Mouse (Mus musculus) fat pad, adult 2 months (tissue): ENCODE measurements around the gene Srgap1.

Experiments used
- DNase-seq: peaks from one replicate; pipeline ENCODE4 v3.0.0-alpha.2; 2011; ENCODE audit warnings: low read depth, low spot score; ENCODE audit errors: extremely low read depth

The Srgap1 gene

GRCm38 (mm10) chr10:121886805-121887204 lies 160.3 kb downstream of the Srgap1 start:
- no peak for DNase-seq

DNA sequence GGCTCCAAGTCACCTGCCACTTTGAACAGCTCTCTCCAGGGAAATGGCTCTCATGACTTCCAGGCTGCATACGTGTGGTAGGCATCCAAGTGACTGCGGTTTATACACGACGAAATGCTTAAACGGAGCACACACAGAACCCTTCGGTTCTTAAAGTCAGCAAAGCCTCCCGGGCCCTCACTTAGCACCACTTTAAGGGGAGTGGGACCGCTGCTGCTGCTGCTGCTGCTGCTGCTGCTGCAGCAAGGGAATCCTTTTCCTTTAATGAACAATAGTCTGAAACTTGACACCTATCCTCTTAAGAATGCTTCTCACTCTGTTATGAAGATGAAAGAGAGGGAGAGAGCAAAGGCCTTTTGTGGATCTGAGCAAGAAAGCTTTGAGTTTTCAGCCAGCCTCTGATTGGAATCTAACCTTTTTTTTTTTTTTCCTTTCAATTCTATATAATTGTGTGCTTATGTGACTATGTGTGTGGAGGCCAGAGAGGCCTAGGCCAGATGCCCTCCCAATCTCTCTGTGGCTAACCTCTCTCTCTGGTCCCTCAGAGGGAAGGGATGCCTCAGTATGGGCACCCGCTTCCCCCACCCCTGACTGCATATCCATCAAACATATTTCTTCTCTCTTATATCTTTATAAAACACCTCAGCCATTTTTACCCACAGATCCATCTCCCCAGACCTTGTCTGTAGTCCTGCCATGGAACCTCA lies 161.4 kb downstream of the Srgap1 start:
- DNase-seq, result no peak

DNA sequence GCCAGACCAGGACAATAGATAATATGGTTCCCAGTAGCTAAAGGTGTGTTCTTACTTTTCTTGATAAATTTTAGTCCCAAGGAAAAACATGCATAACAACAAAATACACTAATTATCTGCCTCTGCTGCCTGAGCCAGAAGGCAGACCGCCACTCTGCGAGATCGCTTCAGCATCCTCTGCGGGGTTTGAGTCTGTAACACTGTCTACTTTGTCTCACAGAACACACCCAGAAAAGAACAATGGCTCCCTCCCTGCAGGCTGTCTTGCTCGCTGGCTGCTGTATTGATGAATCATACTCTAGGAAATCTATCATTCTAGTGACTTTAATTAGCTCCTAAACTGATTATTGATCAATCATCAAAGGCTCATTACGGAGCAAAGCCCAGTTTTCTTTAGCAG lies 164.7 kb downstream of the Srgap1 start:
- DNase-seq, result no peak

GRCm38 (mm10) chr10:121878855-121879254 lies 168.3 kb downstream of the Srgap1 start:
- no peak for DNase-seq

DNA sequence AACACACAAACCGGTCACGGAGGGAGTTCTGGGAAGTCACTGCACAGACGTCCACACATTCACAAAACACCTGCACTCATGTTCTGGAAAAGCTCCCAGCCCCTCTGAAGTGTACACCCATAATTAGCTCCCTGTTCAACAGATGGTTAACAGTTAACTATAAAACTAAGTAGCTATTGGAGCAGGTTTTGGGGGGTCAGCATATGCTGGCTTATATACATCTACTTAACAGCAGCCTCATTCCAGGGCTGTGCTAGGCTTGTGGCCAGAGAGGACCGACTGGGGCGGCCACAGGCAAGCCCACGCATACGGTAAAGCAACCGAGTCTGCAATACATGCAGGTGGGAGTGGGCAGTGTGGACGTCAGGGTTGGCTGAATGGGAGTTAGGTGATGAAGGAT lies 169.2 kb downstream of the Srgap1 start:
- no peak for DNase-seq

DNA sequence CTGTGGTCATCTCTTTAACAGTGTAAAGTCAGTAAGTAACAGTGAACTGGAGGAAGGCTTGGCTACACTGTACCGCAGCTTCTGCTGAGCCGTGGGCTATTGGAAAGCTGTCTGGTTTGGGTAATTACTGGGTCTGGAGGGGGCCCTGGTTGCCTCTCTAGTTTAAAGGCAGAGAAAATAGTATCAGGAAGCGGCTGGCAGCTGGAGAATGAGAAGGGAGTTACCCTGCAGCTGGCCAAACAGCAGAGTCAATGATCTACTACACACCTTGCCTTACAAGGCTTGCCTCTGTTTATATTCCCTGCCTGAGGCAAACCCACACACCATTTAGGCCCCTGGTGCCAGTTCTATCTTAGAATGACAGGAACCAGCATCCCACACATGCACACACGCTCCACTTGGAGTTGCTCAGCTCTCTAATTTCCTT lies 174.0 kb downstream of the Srgap1 start:
- DNase-seq, result no peak

- DNase-seq, result no peak
These were observed 177.2 kb downstream of the Srgap1 start for GRCm38 (mm10) chr10:121869941-121870340.

DNA sequence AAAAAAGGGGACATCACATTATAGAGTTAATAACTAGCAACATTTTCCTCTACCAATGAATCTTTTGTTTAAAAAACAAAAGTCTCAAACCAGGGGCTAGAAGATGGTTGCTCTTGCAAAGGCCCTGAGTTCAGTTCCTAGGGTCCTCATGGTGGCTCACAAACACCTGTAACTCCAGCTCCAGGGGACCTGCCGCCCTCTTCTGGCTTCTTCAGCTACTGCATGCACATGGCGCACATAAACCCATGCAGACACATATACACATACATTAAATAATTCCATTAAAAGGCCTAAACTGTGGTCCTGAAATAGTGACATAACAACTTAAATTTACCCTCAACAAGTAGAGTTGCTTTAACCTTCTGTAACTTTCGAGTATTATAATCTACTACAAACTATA lies 178.9 kb downstream of the Srgap1 start:
- no peak for DNase-seq

DNA sequence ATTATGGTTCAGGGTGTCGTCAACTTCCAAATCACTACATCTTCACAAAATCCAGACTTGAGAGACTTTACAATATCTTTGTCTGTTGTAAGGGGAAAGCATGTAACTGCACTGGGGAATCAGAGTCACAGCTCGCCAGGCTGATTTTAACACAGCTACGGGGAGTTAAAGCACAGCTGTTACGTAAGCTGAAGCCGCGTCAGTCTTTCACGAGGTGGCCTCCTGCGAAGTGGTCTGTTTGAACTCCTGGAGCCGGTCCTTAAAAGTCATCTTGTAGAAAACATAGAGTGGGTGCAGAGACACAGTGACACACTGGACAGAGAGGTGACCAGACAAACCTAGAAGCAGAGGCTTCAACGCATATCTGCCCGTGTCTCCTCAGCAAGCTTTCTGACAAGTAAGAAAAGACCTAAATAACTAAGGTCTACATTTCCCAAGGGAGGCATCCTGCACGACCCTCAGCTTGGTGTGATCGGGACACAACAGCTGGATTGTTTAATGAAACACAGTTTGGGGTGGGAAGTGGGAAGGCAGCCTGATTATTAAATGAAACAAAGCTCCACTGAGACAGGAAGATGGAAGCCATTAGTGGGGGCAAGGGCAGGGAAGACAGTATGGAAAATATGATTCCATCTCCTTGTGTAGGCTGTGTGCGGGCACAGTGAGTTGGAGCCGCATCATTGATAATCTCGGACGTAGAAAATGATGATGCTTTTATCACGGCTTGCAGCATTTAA lies 181.4 kb downstream of the Srgap1 start:
- DNase-seq, result no peak

DNA sequence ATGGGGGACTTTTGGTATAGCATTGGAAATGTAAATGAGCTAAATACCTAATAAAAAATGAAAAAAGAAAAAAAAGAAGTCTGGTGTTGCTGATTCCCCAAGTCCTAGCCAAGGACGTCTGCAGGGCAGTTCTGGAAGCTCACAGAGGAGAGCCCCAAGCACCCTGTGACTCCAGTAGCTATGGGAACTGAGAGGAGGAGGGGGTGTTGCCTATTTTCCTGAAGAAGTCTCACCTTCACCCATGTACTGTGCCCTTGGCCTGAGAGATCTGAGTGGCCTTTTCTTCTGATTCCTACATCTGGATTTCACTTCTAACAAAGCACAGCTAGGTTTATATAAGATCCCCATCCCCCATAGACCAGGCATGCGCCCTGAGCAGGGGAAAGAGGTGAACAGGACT lies 186.2 kb downstream of the Srgap1 start:
- no peak for DNase-seq

GRCm38 (mm10) chr10:121859803-121860571 lies 187.1 kb downstream of the Srgap1 start:
- DNase-seq, result no peak

DNA sequence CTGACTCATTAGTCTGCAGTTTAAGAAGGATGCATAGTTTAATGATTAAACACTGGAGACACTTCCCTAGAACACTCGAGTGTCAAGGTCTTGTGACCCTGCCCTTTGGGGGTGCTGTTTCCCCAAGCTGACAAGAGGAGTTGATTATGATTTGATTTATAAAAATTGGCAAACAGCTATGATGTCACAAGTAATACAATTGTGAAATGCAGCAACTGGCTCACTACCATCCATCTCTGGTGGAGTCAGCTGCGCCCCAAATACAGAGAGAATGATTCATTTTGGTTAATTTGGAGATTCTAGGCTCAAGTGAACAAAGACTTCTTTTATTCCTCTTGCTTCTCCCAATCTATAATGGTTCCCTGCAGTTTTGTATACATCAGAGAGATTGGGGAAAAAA lies 188.2 kb downstream of the Srgap1 start:
- no peak for DNase-seq

- no peak for DNase-seq
These were observed 189.0 kb downstream of the Srgap1 start for GRCm38 (mm10) chr10:121858086-121858485.

DNA sequence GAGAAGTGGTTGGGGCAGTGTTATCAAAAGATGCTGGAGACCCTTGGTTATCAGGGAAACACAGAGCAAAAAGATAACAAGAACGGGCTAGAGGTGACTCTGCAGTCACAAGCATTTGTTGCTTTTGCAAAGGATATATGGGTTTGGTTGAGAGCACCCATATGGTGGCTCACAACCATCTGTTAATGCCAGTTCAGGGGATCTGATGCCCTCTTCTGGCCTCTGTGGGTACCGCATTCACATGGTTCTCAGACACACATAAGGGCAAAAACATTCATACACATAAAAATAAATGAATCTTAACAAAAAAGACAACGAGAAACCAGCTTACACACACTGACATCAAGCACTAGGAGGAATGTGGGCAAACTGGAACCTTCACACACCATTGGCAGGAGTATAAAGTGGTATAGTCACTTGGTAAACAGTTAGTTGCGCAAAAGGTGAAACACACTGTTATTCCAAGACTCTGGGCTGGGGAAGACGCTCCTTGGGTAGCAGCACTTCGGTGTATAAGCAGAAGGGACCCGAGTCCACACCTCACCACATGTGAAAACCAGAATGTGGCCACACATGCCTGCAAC lies 191.2 kb downstream of the Srgap1 start:
- DNase-seq, result no peak

GRCm38 (mm10) chr10:121853385-121853808 lies 193.7 kb downstream of the Srgap1 start:
- DNase-seq, result no peak

DNA sequence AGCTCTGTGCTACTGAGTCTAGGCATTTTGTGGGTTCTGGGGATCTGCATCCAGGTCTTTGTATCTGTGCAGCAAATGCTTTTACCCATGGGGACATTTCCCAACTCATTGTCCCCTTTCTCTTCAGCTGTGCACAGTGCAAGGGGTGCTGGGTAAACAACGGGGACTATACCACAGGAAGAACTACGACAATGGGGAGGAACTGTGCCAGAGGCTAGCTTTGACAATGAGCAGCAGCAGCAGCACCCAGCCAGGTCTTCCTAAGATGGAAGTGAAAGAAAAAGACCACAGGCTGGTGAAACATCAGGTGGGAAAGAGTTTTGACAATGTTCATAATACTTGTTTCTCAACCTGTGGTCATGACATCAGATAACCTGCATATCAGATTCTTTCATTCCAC lies 197.6 kb downstream of the Srgap1 start:
- no peak for DNase-seq

- DNase-seq, result no peak
These were observed 201.4 kb downstream of the Srgap1 start for GRCm38 (mm10) chr10:121845677-121846076.

- no peak for DNase-seq
These were observed 209.8 kb downstream of the Srgap1 start for GRCm38 (mm10) chr10:121837166-121837898.

DNA sequence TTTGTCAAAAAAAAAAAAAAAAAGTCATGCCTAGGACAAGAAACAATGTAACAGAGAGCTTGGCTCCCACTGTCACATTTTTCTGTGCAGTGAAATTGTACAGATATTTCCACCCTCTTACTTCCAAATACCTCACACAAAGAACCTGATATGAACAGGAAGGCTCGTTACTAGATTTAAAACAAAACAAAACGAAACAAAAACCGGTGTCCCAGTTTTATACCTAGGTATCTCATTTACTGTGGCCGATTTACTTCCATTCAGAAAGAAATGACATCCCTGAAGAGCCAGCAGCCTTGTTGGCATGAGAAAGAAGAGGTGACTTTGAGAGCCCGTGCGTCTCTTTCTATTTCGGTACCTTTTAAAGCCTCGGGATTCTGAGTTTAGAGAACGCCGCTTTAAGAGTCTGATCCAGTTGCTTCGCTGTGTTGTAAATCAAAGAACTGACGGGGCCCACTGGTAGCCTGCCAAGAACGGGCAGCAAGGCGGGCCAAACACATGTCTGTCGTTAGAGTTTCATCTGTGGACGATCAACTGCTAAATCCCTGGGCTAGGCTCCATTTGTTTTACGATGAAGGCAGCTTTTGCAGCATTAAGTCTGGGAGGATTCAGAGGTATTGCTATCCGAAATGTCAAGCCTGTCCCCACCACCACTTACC lies 210.5 kb downstream of the Srgap1 start:
- DNase-seq, result peak; percentile 4

GRCm38 (mm10) chr10:121833443-121833842 lies 213.7 kb downstream of the Srgap1 start:
- DNase-seq, result no peak
